Mouse (Mus musculus): ENCODE results near the gene Fbrsl1. TPM values are rescaled to one million over a fixed set of nuclear protein-coding genes. Genes with fewer than 3 reads are reported as not detected.
A peak's percentile ranks its signal among the peaks of the same experiment; 100 is the strongest.

The Fbrsl1 gene
- polyA plus RNA-seq, 1 experiment from 2014 or later: 22.0 TPM

DNA sequence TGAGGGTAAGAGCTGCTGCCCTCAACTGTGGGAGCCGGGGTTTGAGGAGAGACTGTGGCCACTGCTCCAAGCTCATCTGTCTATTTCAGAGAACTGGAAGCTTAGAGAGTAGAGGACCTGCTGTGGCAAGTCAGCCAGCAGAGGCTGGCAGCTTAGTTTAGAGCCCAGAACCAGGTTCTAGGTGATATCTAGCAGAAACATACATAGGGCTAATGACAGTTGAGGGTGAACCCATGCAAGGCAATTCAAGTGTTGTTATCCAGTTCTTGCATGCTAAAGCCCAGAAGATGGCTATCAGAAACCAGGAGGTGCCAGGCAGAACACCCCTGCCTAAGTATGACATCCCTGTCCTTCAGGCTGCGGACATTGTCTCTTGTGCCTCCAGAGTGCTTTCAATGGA lies 45.7 kb downstream of the Fbrsl1 start:
- ATAC-seq (ENCODE audit: low FRiP score, low TSS enrichment) (no peak), DNase-seq (no peak)
- 97% methylated on average over 2 of the region's 2 CpGs for WGBS
- H3K4me2 ChIP-seq (ENCODE audit: low read length): no peak overlapping the region
- H3K27me3 ChIP-seq (ENCODE audit: control insufficient read depth, insufficient read depth, low read length): no peaks in the 10 kb centered on the region
- no peak overlapping the region for H3K4me3 ChIP-seq (replicated peaks; ENCODE audit: low read depth, low read length)
- H3K9me3 ChIP-seq (ENCODE audit: control insufficient read depth, low read length): no peaks in the 10 kb centered on the region
- H3K4me1 ChIP-seq (ENCODE audit: control insufficient read depth, insufficient read depth, low read length): peaks cover 12% of the 10 kb centered on the region
- H3K27ac ChIP-seq (replicated peaks; ENCODE audit: low read depth, low read length): no peak overlapping the region
- H3K9ac ChIP-seq (replicated peaks; ENCODE audit: low read length): no peak overlapping the region
- no peaks in the 10 kb centered on the region for H3K36me3 ChIP-seq (ENCODE audit: control insufficient read depth, insufficient read depth, low read length)

GRCm38 (mm10) chr5:110401101-110401500 lies 47.2 kb downstream of the Fbrsl1 start:
- Histone ChIP-seq H3K27ac (replicated peaks; ENCODE audit: low read depth, low read length) (no peak overlapping the region), H3K36me3 (ENCODE audit: control insufficient read depth, insufficient read depth, low read length) (no peaks in the 10 kb centered on the region), H3K4me1 (ENCODE audit: control insufficient read depth, insufficient read depth, low read length) (peaks cover 2% of the 10 kb centered on the region; the same call in 1 of the 2 replicates), H3K27me3 (ENCODE audit: control insufficient read depth, insufficient read depth, low read length) (no peaks in the 10 kb centered on the region), H3K9me3 (ENCODE audit: control insufficient read depth, low read length) (no peaks in the 10 kb centered on the region), H3K4me2 (ENCODE audit: low read length) (no peak overlapping the region), H3K9ac (replicated peaks; ENCODE audit: low read length) (no peak overlapping the region), H3K4me3 (replicated peaks; ENCODE audit: low read depth, low read length) (no peak overlapping the region)
- DNase-seq (no peak), ATAC-seq (ENCODE audit: low FRiP score, low TSS enrichment) (no peak)
- WGBS: 83% methylated on average over 8 of the region's 8 CpGs

- H3K9me3 ChIP-seq (ENCODE audit: control insufficient read depth, low read length): no peaks in the 10 kb centered on the region
- no peaks in the 10 kb centered on the region for H3K4me1 ChIP-seq (ENCODE audit: control insufficient read depth, insufficient read depth, low read length)
- no peak overlapping the region for H3K27ac ChIP-seq (replicated peaks; ENCODE audit: low read depth, low read length)
- no peaks in the 10 kb centered on the region for H3K27me3 ChIP-seq (ENCODE audit: control insufficient read depth, insufficient read depth, low read length)
- H3K4me3 ChIP-seq (replicated peaks; ENCODE audit: low read depth, low read length): no peak overlapping the region
- H3K36me3 ChIP-seq (ENCODE audit: control insufficient read depth, insufficient read depth, low read length): peaks cover 4% of the 10 kb centered on the region; the same call in 1 of the 2 replicates
- DNase-seq (no peak), ATAC-seq (ENCODE audit: low FRiP score, low TSS enrichment) (no peak)
- WGBS: 91% methylated on average over 5 of the region's 5 CpGs
- no peak overlapping the region for H3K4me2 ChIP-seq (ENCODE audit: low read length)
- H3K9ac ChIP-seq (replicated peaks; ENCODE audit: low read length): no peak overlapping the region
Observed at GRCm38 (mm10) chr5:110395006-110395661, 53.2 kb downstream of the Fbrsl1 start.

DNA sequence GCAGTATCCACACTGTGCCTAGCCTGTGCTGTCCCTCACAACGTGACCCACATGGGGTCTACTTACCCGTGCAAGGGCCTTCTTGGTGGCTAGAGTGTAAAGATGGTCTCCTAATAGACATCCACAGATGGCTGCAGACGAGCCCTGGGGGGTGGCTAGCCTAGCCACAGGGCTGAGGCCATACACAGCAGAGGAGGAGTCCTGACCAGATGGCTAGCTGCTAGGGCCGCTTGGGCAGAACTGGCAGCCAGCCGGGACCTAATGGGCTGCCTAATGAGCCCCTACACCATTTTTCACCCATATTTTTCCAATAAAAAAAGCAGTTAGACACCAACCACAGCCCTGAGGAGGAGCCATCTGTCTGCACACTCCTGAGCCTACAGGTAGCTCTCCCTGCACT lies 55.6 kb downstream of the Fbrsl1 start:
- H3K27me3 ChIP-seq (ENCODE audit: control insufficient read depth, insufficient read depth, low read length): no peaks in the 10 kb centered on the region

DNA sequence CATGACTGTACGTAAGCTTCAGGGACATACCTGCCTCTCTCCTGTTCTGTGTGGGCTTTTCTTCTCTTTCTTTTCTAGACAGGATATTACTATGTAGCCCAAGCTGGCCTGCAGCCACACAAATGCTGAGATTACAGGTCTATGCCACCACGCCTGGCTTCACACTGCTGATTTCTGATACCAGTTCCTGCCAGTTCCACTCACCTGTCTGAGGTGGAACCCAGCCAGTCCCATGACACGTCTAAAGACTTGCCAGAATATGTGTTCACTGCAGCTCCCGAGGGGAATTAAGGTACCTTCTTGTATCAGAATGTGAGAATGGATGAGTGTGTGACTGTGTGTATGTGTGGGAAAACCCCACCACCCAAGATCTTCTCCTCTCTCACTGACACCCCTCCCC lies 57.7 kb downstream of the Fbrsl1 start:
- no peak for DNase-seq
- WGBS: 90% methylated on average over 4 of the region's 4 CpGs
- peaks cover 11% of the 10 kb centered on the region for H3K4me1 ChIP-seq (ENCODE audit: control insufficient read depth, insufficient read depth, low read length)
- no peaks in the 10 kb centered on the region for H3K27me3 ChIP-seq (ENCODE audit: control insufficient read depth, insufficient read depth, low read length)
- H3K36me3 ChIP-seq (ENCODE audit: control insufficient read depth, insufficient read depth, low read length): peaks cover 4% of the 10 kb centered on the region; the same call in 1 of the 2 replicates
- H3K9me3 ChIP-seq (ENCODE audit: control insufficient read depth, low read length): no peaks in the 10 kb centered on the region
- ATAC-seq (ENCODE audit: low FRiP score, low TSS enrichment): no peak
- no peak overlapping the region for H3K9ac ChIP-seq (replicated peaks; ENCODE audit: low read length)
- no peak overlapping the region for H3K4me3 ChIP-seq (replicated peaks; ENCODE audit: low read depth, low read length)
- no peak overlapping the region for H3K4me2 ChIP-seq (ENCODE audit: low read length)
- H3K27ac ChIP-seq (replicated peaks; ENCODE audit: low read depth, low read length): no peak overlapping the region

More for the DNA sequence above, 55.6 kb downstream of the Fbrsl1 start:
- H3K4me3 ChIP-seq (replicated peaks; ENCODE audit: low read depth, low read length): no peak overlapping the region
- H3K4me1 ChIP-seq (ENCODE audit: control insufficient read depth, insufficient read depth, low read length): no peaks in the 10 kb centered on the region
- no peak overlapping the region for H3K27ac ChIP-seq (replicated peaks; ENCODE audit: low read depth, low read length)
- no peaks in the 10 kb centered on the region for H3K9me3 ChIP-seq (ENCODE audit: control insufficient read depth, low read length)
- no peak overlapping the region for H3K4me2 ChIP-seq (ENCODE audit: low read length)
- DNase-seq: no peak
- H3K36me3 ChIP-seq (ENCODE audit: control insufficient read depth, insufficient read depth, low read length): peaks cover 4% of the 10 kb centered on the region; the same call in 1 of the 2 replicates
- 71% methylated on average over 5 of the region's 5 CpGs for WGBS
- H3K9ac ChIP-seq (replicated peaks; ENCODE audit: low read length): no peak overlapping the region
- ATAC-seq (ENCODE audit: low FRiP score, low TSS enrichment): no peak

DNA sequence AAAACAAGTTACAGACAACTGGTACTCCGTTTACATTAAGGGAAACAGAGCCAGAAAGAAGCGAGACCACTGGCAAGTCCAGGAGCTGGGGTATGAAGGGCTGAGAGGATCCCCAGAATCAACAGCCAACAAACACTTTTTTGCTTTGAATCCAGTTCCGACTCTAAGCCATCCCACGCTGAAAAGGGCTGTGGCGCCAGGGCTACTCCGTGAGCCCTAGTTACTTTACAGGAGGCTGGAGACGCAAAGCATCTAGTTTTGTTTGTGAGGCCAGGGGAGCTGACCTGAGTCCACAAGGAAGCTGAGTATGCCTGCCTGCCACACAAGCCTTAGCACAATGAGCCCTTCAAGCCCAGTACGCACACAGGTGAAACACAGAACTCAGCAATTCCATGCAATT lies 61.0 kb downstream of the Fbrsl1 start:
- H3K27ac ChIP-seq (replicated peaks; ENCODE audit: low read depth, low read length): 0 out of 2 replicates have a peak overlapping the region, but pooled peaks have one; percentile 57
- no peaks in the 10 kb centered on the region for H3K9me3 ChIP-seq (ENCODE audit: control insufficient read depth, low read length)
- no peaks in the 10 kb centered on the region for H3K27me3 ChIP-seq (ENCODE audit: control insufficient read depth, insufficient read depth, low read length)
- 13% methylated on average over 8 of the region's 8 CpGs for WGBS
- peaks cover 22% of the 10 kb centered on the region for H3K4me1 ChIP-seq (ENCODE audit: control insufficient read depth, insufficient read depth, low read length)
- DNase-seq: no peak
- H3K4me3 ChIP-seq (replicated peaks; ENCODE audit: low read depth, low read length): peak overlapping the region; percentile 75
- no peak for ATAC-seq (ENCODE audit: low FRiP score, low TSS enrichment)
- H3K4me2 ChIP-seq (ENCODE audit: low read length): peak overlapping the region; percentile 65
- H3K36me3 ChIP-seq (ENCODE audit: control insufficient read depth, insufficient read depth, low read length): no peaks in the 10 kb centered on the region
- peak overlapping the region; percentile 78 for H3K9ac ChIP-seq (replicated peaks; ENCODE audit: low read length)

- Histone ChIP-seq H3K27me3 (ENCODE audit: control insufficient read depth, insufficient read depth, low read length) (no peaks in the 10 kb centered on the region), H3K9ac (replicated peaks; ENCODE audit: low read length) (peak overlapping the region; percentile 78), H3K4me1 (ENCODE audit: control insufficient read depth, insufficient read depth, low read length) (peaks cover 22% of the 10 kb centered on the region), H3K4me2 (ENCODE audit: low read length) (peak overlapping the region; percentile 65), H3K36me3 (ENCODE audit: control insufficient read depth, insufficient read depth, low read length) (no peaks in the 10 kb centered on the region), H3K27ac (replicated peaks; ENCODE audit: low read depth, low read length) (peak overlapping the region; percentile 57), H3K9me3 (ENCODE audit: control insufficient read depth, low read length) (no peaks in the 10 kb centered on the region), H3K4me3 (replicated peaks; ENCODE audit: low read depth, low read length) (peak overlapping the region; percentile 75)
- ATAC-seq (ENCODE audit: low FRiP score, low TSS enrichment) (peak; percentile 77), DNase-seq (peak; percentile 86)
- under 1% methylated on average over 90 of the region's 90 CpGs for WGBS
Observed at GRCm38 (mm10) chr5:110386371-110387330, 61.7 kb downstream of the Fbrsl1 start.

DNA sequence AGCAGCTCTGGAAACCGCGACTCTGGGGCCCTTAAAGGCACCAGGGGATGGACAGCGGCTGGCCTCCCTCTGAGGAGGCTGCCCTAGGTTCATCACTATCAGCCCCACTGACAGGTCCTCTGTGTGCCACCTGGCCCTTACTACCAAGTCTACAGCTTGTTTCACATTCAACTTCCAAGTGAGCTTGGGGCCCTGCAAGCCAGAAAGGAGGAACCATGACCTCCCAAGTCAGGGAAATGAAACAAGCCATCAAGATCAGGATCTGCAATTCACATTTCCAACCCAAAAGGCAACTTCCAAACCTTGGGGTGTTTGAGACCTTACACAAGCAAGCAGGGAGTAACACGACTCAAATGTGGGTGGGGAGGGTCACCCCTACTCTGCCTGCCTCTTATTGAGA lies 63.0 kb downstream of the Fbrsl1 start:
- DNase-seq: no peak
- Histone ChIP-seq H3K27me3 (ENCODE audit: control insufficient read depth, insufficient read depth, low read length) (no peaks in the 10 kb centered on the region), H3K4me2 (ENCODE audit: low read length) (peak overlapping the region; percentile 65), H3K9me3 (ENCODE audit: control insufficient read depth, low read length) (no peaks in the 10 kb centered on the region), H3K4me3 (replicated peaks; ENCODE audit: low read depth, low read length) (peak overlapping the region; percentile 75), H3K36me3 (ENCODE audit: control insufficient read depth, insufficient read depth, low read length) (no peaks in the 10 kb centered on the region; the same call in 1 of the 2 replicates), H3K9ac (replicated peaks; ENCODE audit: low read length) (0 out of 2 replicates have a peak overlapping the region, but pooled peaks have one; percentile 78), H3K4me1 (ENCODE audit: control insufficient read depth, insufficient read depth, low read length) (peaks cover 22% of the 10 kb centered on the region), H3K27ac (replicated peaks; ENCODE audit: low read depth, low read length) (no peak overlapping the region)
- ATAC-seq (ENCODE audit: low FRiP score, low TSS enrichment): no peak
- 58% methylated on average over 4 of the region's 4 CpGs for WGBS
